Mouse (Mus musculus): ENCODE data around the gene Macrod1. TPM values are rescaled to one million over a fixed set of nuclear protein-coding genes. Genes with fewer than 3 reads are reported as not detected.

Gene Macrod1
- polyA plus RNA-seq, 1 experiment from 2014 or later: 3.6 TPM

- ATAC-seq (replicated peaks; ENCODE audit: low FRiP score) (no peak), DNase-seq (ENCODE audit: low spot score) (no peak)
- Histone ChIP-seq H3K4me1 (replicated peaks; ENCODE audit: control insufficient read depth, insufficient read depth, low read length) (peaks cover 16% of the 10 kb centered on the region), H3K9me3 (ENCODE audit: control insufficient read depth, low read length) (no peaks in the 10 kb centered on the region), H3K4me3 (ENCODE audit: low read depth, low read length) (no peak overlapping the region), H3K27ac (ENCODE audit: low read depth, low read length) (no peak overlapping the region), H3K9ac (ENCODE audit: low read length) (no peak overlapping the region), H3K27me3 (ENCODE audit: control insufficient read depth, insufficient read depth, low read length) (no peaks in the 10 kb centered on the region; the same call in 1 of the 2 replicates), H3K36me3 (ENCODE audit: control insufficient read depth, insufficient read depth, low read length) (no peaks in the 10 kb centered on the region), H3K4me2 (ENCODE audit: low read depth, low read length, severe bottlenecking) (no peak overlapping the region)
- WGBS: 72% methylated on average over 7 of the region's 7 CpGs
Observed at GRCm38 (mm10) chr19:7151300-7151926, 94.8 kb downstream of the Macrod1 start.

DNA sequence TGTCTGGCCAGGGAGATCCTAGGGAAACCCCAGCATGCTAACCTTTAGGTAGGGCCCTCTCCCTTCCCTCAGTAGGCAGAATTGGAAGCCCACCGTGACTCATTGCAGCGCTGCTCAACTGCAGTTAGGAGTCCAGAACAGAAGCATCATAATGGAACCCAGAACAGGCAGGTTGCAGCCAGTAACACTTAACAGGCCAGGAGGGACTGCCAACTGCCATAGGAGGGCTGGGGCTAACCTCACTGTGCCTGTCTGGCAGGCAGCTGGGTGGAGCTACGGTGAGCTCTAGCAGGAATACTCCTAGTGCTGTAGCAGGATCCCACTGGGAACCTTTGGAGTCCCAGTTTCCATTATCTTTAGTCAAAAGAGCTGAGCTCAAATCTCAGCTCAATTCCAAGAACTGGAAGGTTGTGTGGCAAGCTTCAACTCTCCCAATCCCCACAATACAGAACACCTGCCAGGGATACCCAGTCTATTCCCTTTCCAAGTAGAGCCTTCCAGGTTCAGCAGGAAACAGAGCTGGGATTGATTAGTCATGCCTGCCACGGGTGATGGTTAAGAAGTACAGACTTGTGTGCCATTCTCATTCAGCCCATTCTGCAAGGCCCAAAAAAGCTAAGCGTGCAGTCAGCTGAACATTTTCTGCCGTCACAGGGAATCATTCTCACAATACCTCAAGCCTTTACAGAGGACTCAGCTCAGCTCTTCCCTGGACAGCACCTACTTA lies 95.5 kb downstream of the Macrod1 start:
- ATAC-seq (replicated peaks; ENCODE audit: low FRiP score): no peak
- DNase-seq (ENCODE audit: low spot score): no peak
- peaks cover 21% of the 10 kb centered on the region for H3K4me1 ChIP-seq (replicated peaks; ENCODE audit: control insufficient read depth, insufficient read depth, low read length)
- H3K9ac ChIP-seq (ENCODE audit: low read length): no peak overlapping the region
- no peaks in the 10 kb centered on the region for H3K9me3 ChIP-seq (ENCODE audit: control insufficient read depth, low read length)
- no peaks in the 10 kb centered on the region; the same call in 1 of the 2 replicates for H3K27me3 ChIP-seq (ENCODE audit: control insufficient read depth, insufficient read depth, low read length)
- no peak overlapping the region for H3K4me2 ChIP-seq (ENCODE audit: low read depth, low read length, severe bottlenecking)
- no peak overlapping the region for H3K27ac ChIP-seq (ENCODE audit: low read depth, low read length)
- 85% methylated on average over 6 of the region's 6 CpGs for WGBS
- no peaks in the 10 kb centered on the region for H3K36me3 ChIP-seq (ENCODE audit: control insufficient read depth, insufficient read depth, low read length)
- H3K4me3 ChIP-seq (ENCODE audit: low read depth, low read length): no peak overlapping the region

- H3K4me3 ChIP-seq (ENCODE audit: low read depth, low read length): no peak overlapping the region
- no peaks in the 10 kb centered on the region for H3K9me3 ChIP-seq (ENCODE audit: control insufficient read depth, low read length)
- no peak overlapping the region for H3K4me2 ChIP-seq (ENCODE audit: low read depth, low read length, severe bottlenecking)
- no peak overlapping the region for H3K9ac ChIP-seq (ENCODE audit: low read length)
- no peaks in the 10 kb centered on the region for H3K36me3 ChIP-seq (ENCODE audit: control insufficient read depth, insufficient read depth, low read length)
- H3K27ac ChIP-seq (ENCODE audit: low read depth, low read length): no peak overlapping the region
- WGBS: 40% methylated on average over 7 of the region's 7 CpGs
- ATAC-seq (replicated peaks; ENCODE audit: low FRiP score) (no peak), DNase-seq (ENCODE audit: low spot score) (no peak)
- peaks cover under 1% of the 10 kb centered on the region; the same call in 1 of the 2 replicates for H3K27me3 ChIP-seq (ENCODE audit: control insufficient read depth, insufficient read depth, low read length)
- H3K4me1 ChIP-seq (replicated peaks; ENCODE audit: control insufficient read depth, insufficient read depth, low read length): peaks cover 30% of the 10 kb centered on the region
Observed at GRCm38 (mm10) chr19:7153232-7153631, 96.6 kb downstream of the Macrod1 start.

GRCm38 (mm10) chr19:7155196-7155595 lies 98.6 kb downstream of the Macrod1 start:
- Histone ChIP-seq H3K4me1 (replicated peaks; ENCODE audit: control insufficient read depth, insufficient read depth, low read length) (peaks cover 31% of the 10 kb centered on the region), H3K36me3 (ENCODE audit: control insufficient read depth, insufficient read depth, low read length) (no peaks in the 10 kb centered on the region), H3K27ac (ENCODE audit: low read depth, low read length) (no peak overlapping the region), H3K4me2 (ENCODE audit: low read depth, low read length, severe bottlenecking) (no peak overlapping the region), H3K27me3 (ENCODE audit: control insufficient read depth, insufficient read depth, low read length) (peaks cover 3% of the 10 kb centered on the region; the same call in 1 of the 2 replicates), H3K9me3 (ENCODE audit: control insufficient read depth, low read length) (no peaks in the 10 kb centered on the region), H3K9ac (ENCODE audit: low read length) (no peak overlapping the region; the same call in 1 of the 2 replicates), H3K4me3 (ENCODE audit: low read depth, low read length) (no peak overlapping the region)
- 60% methylated on average over 6 of the region's 6 CpGs for WGBS
- no peak for DNase-seq (ENCODE audit: low spot score)
- no peak for ATAC-seq (replicated peaks; ENCODE audit: low FRiP score)

DNA sequence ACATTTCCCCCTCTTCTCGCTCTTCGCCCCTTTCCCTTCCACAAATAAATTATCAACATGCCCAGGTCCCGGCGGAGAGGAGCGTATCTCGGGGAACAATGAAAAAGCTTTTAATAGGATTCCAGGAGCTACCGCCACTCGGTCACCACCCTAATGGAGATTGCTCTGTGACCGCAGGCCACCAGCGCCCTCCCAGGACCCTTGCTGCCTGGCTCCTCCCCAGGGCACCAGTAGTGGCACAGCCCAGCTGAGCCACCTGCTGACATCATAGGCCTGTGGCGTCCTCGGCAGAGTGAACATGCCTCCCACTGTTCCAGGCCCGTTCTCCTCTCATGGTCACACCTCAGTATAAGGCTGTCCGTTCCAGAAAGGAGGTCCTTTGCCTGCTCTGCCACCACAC lies 101.1 kb downstream of the Macrod1 start:
- no peak overlapping the region for H3K4me2 ChIP-seq (ENCODE audit: low read depth, low read length, severe bottlenecking)
- H3K9me3 ChIP-seq (ENCODE audit: control insufficient read depth, low read length): no peaks in the 10 kb centered on the region
- no peak overlapping the region for H3K4me3 ChIP-seq (ENCODE audit: low read depth, low read length)
- H3K9ac ChIP-seq (ENCODE audit: low read length): no peak overlapping the region
- H3K27me3 ChIP-seq (ENCODE audit: control insufficient read depth, insufficient read depth, low read length): peaks cover 3% of the 10 kb centered on the region; the same call in 1 of the 2 replicates
- H3K4me1 ChIP-seq (replicated peaks; ENCODE audit: control insufficient read depth, insufficient read depth, low read length): peaks cover 30% of the 10 kb centered on the region
- DNase-seq (ENCODE audit: low spot score): no peak
- no peak for ATAC-seq (replicated peaks; ENCODE audit: low FRiP score)
- WGBS: 20% methylated on average over 14 of the region's 14 CpGs
- no peak overlapping the region for H3K27ac ChIP-seq (ENCODE audit: low read depth, low read length)
- H3K36me3 ChIP-seq (ENCODE audit: control insufficient read depth, insufficient read depth, low read length): no peaks in the 10 kb centered on the region

GRCm38 (mm10) chr19:7160151-7160906 lies 103.7 kb downstream of the Macrod1 start:
- H3K9me3 ChIP-seq (ENCODE audit: control insufficient read depth, low read length): no peaks in the 10 kb centered on the region
- WGBS: 3% methylated on average over 14 of the region's 14 CpGs
- ATAC-seq (replicated peaks; ENCODE audit: low FRiP score) (peak; percentile 78), DNase-seq (ENCODE audit: low spot score) (peak; percentile 78)
- H3K4me3 ChIP-seq (ENCODE audit: low read depth, low read length): 0 out of 2 replicates have a peak overlapping the region, but pooled peaks have one; percentile 1
- H3K27me3 ChIP-seq (ENCODE audit: control insufficient read depth, insufficient read depth, low read length): peaks cover 21% of the 10 kb centered on the region
- peak overlapping the region; percentile 36; the same call in 1 of the 2 replicates for H3K4me2 ChIP-seq (ENCODE audit: low read depth, low read length, severe bottlenecking)
- H3K36me3 ChIP-seq (ENCODE audit: control insufficient read depth, insufficient read depth, low read length): no peaks in the 10 kb centered on the region
- 0 out of 2 replicates have a peak overlapping the region, but pooled peaks have one; percentile 3 for H3K27ac ChIP-seq (ENCODE audit: low read depth, low read length)
- peak overlapping the region; percentile 59 for H3K9ac ChIP-seq (ENCODE audit: low read length)
- peaks cover 38% of the 10 kb centered on the region for H3K4me1 ChIP-seq (replicated peaks; ENCODE audit: control insufficient read depth, insufficient read depth, low read length)

DNA sequence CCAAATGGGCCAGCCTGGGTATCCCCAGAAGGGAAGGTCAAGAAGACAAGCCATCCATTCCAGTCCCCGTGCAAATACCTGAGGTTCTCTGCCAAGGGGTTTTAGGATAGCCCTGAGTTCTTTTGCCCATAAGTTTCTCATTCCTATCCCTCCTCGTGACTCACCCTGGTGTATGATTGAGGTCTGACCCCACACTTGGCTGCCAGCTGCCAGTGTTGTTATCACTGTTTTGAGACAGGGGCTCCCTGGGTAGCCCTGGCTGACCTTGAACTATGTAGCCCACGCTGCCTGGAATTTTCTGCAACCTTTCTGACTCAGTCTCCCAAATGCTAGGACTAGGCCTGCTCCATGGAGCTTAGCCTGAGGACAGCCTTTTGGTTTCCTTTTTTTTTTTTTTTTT lies 104.5 kb downstream of the Macrod1 start:
- peaks cover 37% of the 10 kb centered on the region for H3K4me1 ChIP-seq (replicated peaks; ENCODE audit: control insufficient read depth, insufficient read depth, low read length)
- no peak overlapping the region for H3K9ac ChIP-seq (ENCODE audit: low read length)
- no peak for DNase-seq (ENCODE audit: low spot score)
- ATAC-seq (replicated peaks; ENCODE audit: low FRiP score): no peak
- H3K36me3 ChIP-seq (ENCODE audit: control insufficient read depth, insufficient read depth, low read length): no peaks in the 10 kb centered on the region
- H3K4me2 ChIP-seq (ENCODE audit: low read depth, low read length, severe bottlenecking): no peak overlapping the region
- H3K4me3 ChIP-seq (ENCODE audit: low read depth, low read length): no peak overlapping the region
- H3K27ac ChIP-seq (ENCODE audit: low read depth, low read length): no peak overlapping the region
- peaks cover 27% of the 10 kb centered on the region for H3K27me3 ChIP-seq (ENCODE audit: control insufficient read depth, insufficient read depth, low read length)
- 65% methylated on average over 3 of the region's 3 CpGs for WGBS
- H3K9me3 ChIP-seq (ENCODE audit: control insufficient read depth, low read length): no peaks in the 10 kb centered on the region

GRCm38 (mm10) chr19:7164238-7164637 lies 107.6 kb downstream of the Macrod1 start:
- DNase-seq (ENCODE audit: low spot score): no peak
- Histone ChIP-seq H3K4me3 (ENCODE audit: low read depth, low read length) (peak overlapping the region; percentile 73), H3K27ac (ENCODE audit: low read depth, low read length) (no peak overlapping the region), H3K27me3 (ENCODE audit: control insufficient read depth, insufficient read depth, low read length) (peaks cover 40% of the 10 kb centered on the region), H3K4me2 (ENCODE audit: low read depth, low read length, severe bottlenecking) (peak overlapping the region; percentile 98; the same call in 1 of the 2 replicates), H3K9me3 (ENCODE audit: control insufficient read depth, low read length) (no peaks in the 10 kb centered on the region), H3K9ac (ENCODE audit: low read length) (peak overlapping the region; percentile 77), H3K36me3 (ENCODE audit: control insufficient read depth, insufficient read depth, low read length) (no peaks in the 10 kb centered on the region), H3K4me1 (replicated peaks; ENCODE audit: control insufficient read depth, insufficient read depth, low read length) (peaks cover 29% of the 10 kb centered on the region)
- WGBS: 9% methylated on average over 6 of the region's 6 CpGs
- ATAC-seq (replicated peaks; ENCODE audit: low FRiP score): no peak
